Mouse (Mus musculus) heart, embryonic 12.5 days (tissue): ENCODE measurements around the gene Thop1. TPM values are rescaled to one million over a fixed set of nuclear protein-coding genes. Genes with fewer than 3 reads are reported as not detected.
A peak's percentile ranks its signal among the peaks of the same experiment; 100 is the strongest.
"Not testable (repeated sequence)": the region's sequence is repeated elsewhere in the genome, so short reads cannot be mapped to it uniquely, and the experiment has no call there.

Experiments
- ATAC-seq: fragments of 200-750 bp; cut with Nextera tagmentation; 2 replicates; pipeline ENCODE4 v1.8.0; 2017; ENCODE audit warnings: moderate TSS enrichment, moderate library complexity; ENCODE audit not compliant: insufficient number of reproducible peaks, low FRiP score
- H3K27ac ChIP-seq: fragments of 300-500 bp; sonication (generic); 2 replicates; pipeline ENCODE4 v1.5.1; 2016; ENCODE audit warnings: mild to moderate bottlenecking, moderate library complexity; ENCODE audit not compliant: poor library complexity, severe bottlenecking
- H3K27me3 ChIP-seq: fragments of 300-500 bp; sonication (generic); replicated peaks from 2 replicates; pipeline ENCODE4 v1.6.1; 2016; ENCODE audit warnings: mild to moderate bottlenecking, moderate library complexity
- H3K36me3 ChIP-seq: fragments of 300-500 bp; sonication (generic); 2 replicates; pipeline ENCODE4 v1.6.1; 2016; ENCODE audit warnings: mild to moderate bottlenecking, moderate library complexity
- H3K4me1 ChIP-seq: fragments of 300-500 bp; sonication (generic); replicated peaks from 2 replicates; pipeline ENCODE4 v1.6.1; 2016; ENCODE audit warnings: mild to moderate bottlenecking
- H3K4me2 ChIP-seq: fragments of 300-500 bp; sonication (generic); 2 replicates; pipeline ENCODE4 v1.6.1; 2016; ENCODE audit warnings: mild to moderate bottlenecking, moderate library complexity
- H3K4me3 ChIP-seq: fragments of 300-500 bp; sonication (generic); 2 replicates; pipeline ENCODE4 v1.5.1; 2016; ENCODE audit warnings: mild to moderate bottlenecking
- H3K9ac ChIP-seq: fragments of 300-500 bp; sonication (generic); 2 replicates; pipeline ENCODE4 v1.6.1; 2016; ENCODE audit warnings: mild to moderate bottlenecking, moderate library complexity
- H3K9me3 ChIP-seq: fragments of 300-500 bp; sonication (generic); replicated peaks from 2 replicates; pipeline ENCODE4 v1.6.1; 2016; ENCODE audit warnings: mild to moderate bottlenecking, moderate library complexity
- WGBS: fragments of 180-500 bp; shearing (Covaris S2); methylation state at CpG from one replicate; pipeline ENCODE4 v1.1.7; 2016; 5-methylcytosine and 5-hydroxymethylcytosine counted together
- polyA plus RNA-seq: library from polyadenylated mRNA; unstranded; fragments of >200 nt; fragmentation: Nextera tagmentation; extraction: Ambion mirVana; gene quantifications from 2 replicates; pipeline ENCODE4 v1.2.1, GENCODE M21; 2016

Thop1 gene
- polyA plus RNA-seq, 1 experiment from 2014 or later, result 36.6 TPM

DNA sequence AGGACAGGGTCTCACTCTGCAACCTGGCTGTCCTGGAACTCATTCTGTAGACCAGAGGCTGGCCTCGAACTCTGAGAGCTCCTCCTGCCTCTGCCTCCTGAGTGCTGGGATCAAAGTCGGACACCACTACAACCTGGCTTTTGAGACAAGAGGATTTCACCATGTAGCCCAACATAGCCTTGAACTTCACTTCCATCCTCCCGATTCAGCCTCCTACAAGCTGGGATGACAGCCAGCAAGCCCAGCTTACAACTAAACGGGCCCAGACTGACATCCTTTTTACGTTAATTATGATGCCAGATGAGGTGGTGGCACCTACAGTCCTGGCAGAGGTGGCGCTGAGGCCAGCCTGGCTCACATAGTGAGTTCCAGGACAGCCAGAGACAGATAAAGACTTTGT lies 10.9 kb upstream of the Thop1 start:
- H3K4me2 ChIP-seq, result peak overlapping the region; percentile 79
- no peak overlapping the region for H3K27ac ChIP-seq
- ATAC-seq, result no peak
- peak overlapping the region; percentile 87 for H3K9ac ChIP-seq
- H3K36me3 ChIP-seq, result 0 out of 2 replicates have a peak, but pooled peaks cover under 1% of the 10 kb centered on the region
- no peaks in the 10 kb centered on the region for H3K9me3 ChIP-seq
- 82% methylated on average over 6 of the region's 6 CpGs for WGBS
- peak overlapping the region; percentile 90 for H3K4me3 ChIP-seq
- peaks cover 40% of the 10 kb centered on the region for H3K4me1 ChIP-seq
- no peaks in the 10 kb centered on the region for H3K27me3 ChIP-seq

GRCm38 (mm10) chr10:81059603-81060543 lies 10.0 kb upstream of the Thop1 start, which contains the start of gene Sgta:
Gene Sgta (minus strand): TSS chr10:81060181.
- ATAC-seq, result peak; percentile 96
- H3K27ac ChIP-seq, result peak within 1 kb of the TSS; percentile 7; the same call in 1 of the 2 replicates

DNA sequence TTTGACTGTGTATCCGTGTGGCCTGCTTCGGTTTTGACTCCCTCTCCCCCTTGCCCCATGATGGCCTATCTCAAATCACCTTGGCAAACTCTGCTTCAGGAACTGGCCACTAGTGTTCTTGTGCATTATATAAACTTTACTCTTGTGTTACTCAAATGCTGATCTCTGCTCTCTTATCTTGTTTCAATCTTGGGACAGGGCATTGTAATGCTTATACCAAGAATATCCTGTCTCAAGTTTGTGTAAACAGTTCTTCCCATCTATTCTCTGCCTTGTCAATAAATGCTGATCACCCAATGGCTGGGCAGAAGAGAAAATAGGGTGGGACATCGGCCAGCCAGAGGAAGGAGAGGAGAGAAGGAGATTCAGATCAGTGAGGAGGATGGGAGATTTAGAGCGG lies 7.1 kb upstream of the Thop1 start:
- Histone ChIP-seq H3K4me1 (peaks cover 19% of the 10 kb centered on the region), H3K27ac (no peak overlapping the region), H3K9ac (no peak overlapping the region), H3K27me3 (no peaks in the 10 kb centered on the region), H3K4me3 (no peak overlapping the region), H3K9me3 (no peaks in the 10 kb centered on the region), H3K4me2 (no peak overlapping the region), H3K36me3 (no peaks in the 10 kb centered on the region)
- WGBS, result 59% methylated on average over 4 of the region's 4 CpGs
- no peak for ATAC-seq

More at GRCm38 (mm10) chr10:81059603-81060543, 10.0 kb upstream of the Thop1 start, which contains the start of gene Sgta:
- no peaks in the 10 kb centered on the region for H3K36me3 ChIP-seq
- under 1% methylated on average over 48 of the region's 48 CpGs for WGBS
- H3K27me3 ChIP-seq, result no peaks in the 10 kb centered on the region
- peaks cover 38% of the 10 kb centered on the region for H3K4me1 ChIP-seq
- peak within 1 kb of the TSS; percentile 79 for H3K4me2 ChIP-seq
- H3K9ac ChIP-seq, result peak within 1 kb of the TSS; percentile 87
- peak within 1 kb of the TSS; percentile 90 for H3K4me3 ChIP-seq
- no peaks in the 10 kb centered on the region for H3K9me3 ChIP-seq

- H3K9ac ChIP-seq, H3K4me1 ChIP-seq, H3K27ac ChIP-seq, H3K4me2 ChIP-seq, H3K4me3 ChIP-seq, H3K36me3 ChIP-seq, ATAC-seq, H3K27me3 ChIP-seq, H3K9me3 ChIP-seq: not testable (repeated sequence)
- 84% methylated on average over 8 of the region's 8 CpGs for WGBS
Measured at GRCm38 (mm10) chr10:81064519-81064918, 5.3 kb upstream of the Thop1 start.

GRCm38 (mm10) chr10:81068706-81069105 lies 1.1 kb upstream of the Thop1 start:
- peaks cover 10% of the 10 kb centered on the region for H3K36me3 ChIP-seq
- no peak overlapping the region for H3K4me3 ChIP-seq
- H3K27ac ChIP-seq, result no peak overlapping the region
- 61% methylated on average over 5 of the region's 5 CpGs for WGBS
- H3K4me1 ChIP-seq, result peaks cover 15% of the 10 kb centered on the region
- H3K9me3 ChIP-seq, result no peaks in the 10 kb centered on the region
- no peak for ATAC-seq
- no peak overlapping the region for H3K4me2 ChIP-seq
- no peak overlapping the region for H3K9ac ChIP-seq
- H3K27me3 ChIP-seq, result no peaks in the 10 kb centered on the region

DNA sequence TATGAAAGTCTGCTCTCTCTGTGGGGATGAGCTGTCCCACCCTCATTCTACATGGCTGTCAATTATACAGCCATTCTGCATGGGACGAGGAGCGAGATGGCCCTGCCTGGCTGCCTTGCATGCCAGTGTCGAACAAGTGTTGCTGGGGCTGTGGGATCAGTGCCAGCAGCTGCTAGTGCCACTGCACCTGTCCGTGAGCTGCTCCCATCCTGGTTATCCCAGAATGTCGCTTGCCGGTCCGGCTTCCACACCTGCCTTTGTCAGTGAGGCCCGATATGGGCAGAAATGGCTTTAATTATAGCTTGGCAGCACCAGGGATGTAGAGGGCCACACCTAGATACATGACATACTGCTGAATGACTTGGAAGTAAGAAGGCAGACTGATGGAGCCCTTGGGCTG lies 2.5 kb downstream of the Thop1 start:
- H3K4me2 ChIP-seq, result no peak overlapping the region
- H3K27ac ChIP-seq, result no peak overlapping the region
- ATAC-seq, result no peak
- WGBS, result 93% methylated on average over 8 of the region's 8 CpGs
- H3K4me3 ChIP-seq, result no peak overlapping the region
- H3K36me3 ChIP-seq, result peaks cover 42% of the 10 kb centered on the region
- H3K9ac ChIP-seq, result no peak overlapping the region
- no peaks in the 10 kb centered on the region for H3K27me3 ChIP-seq
- H3K9me3 ChIP-seq, result no peaks in the 10 kb centered on the region
- H3K4me1 ChIP-seq, result peaks cover 15% of the 10 kb centered on the region

DNA sequence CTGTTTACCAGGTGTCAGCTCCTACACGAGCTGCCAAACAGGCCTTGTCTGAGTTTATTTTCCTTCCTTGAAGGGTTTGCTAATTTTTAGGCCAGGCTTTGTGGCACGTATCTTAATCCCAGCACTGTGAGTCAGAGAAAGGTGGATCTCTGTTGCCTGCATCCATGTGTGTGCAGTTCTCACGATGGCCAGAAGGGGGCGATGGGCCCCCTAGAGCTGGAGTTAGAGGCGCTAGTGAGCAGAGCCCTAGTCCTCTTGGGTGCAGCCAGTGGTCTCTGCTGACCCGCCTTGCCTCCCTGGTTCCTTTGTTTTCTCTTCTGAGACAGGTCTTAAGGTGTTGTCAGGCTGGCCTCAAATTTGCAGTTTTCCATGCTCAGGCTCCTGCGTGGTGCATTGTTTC lies 3.6 kb downstream of the Thop1 start:
- no peaks in the 10 kb centered on the region for H3K9me3 ChIP-seq
- no peak overlapping the region for H3K4me2 ChIP-seq
- no peak overlapping the region for H3K4me3 ChIP-seq
- WGBS, result 67% methylated on average over 7 of the region's 7 CpGs
- peaks cover 53% of the 10 kb centered on the region for H3K36me3 ChIP-seq
- peaks cover 15% of the 10 kb centered on the region for H3K4me1 ChIP-seq
- no peak overlapping the region for H3K9ac ChIP-seq
- H3K27me3 ChIP-seq, result no peaks in the 10 kb centered on the region
- H3K27ac ChIP-seq, result no peak overlapping the region
- ATAC-seq, result no peak

DNA sequence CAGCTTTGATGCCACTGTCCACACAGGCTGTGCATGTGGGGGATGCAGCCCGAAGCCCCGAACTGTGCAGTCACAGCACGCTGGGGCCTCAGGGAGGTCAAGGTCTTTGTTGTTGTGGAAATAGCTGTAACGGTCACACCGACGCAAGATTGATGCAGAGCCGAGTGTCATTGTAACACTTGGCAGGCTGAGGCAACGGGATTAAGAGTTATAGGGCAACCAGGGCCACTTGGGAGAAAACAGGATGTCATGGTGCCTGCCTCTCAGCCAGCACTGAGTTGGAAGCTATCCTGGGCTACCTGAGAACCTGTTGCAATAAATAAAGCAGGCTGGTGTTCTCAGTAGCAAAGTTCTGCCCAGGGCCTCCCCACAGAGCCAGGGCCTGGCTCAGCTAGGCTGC lies 5.9 kb downstream of the Thop1 start:
- H3K4me3 ChIP-seq, result no peak overlapping the region
- H3K4me2 ChIP-seq, result no peak overlapping the region
- ATAC-seq, result no peak
- H3K9me3 ChIP-seq, result no peaks in the 10 kb centered on the region
- peaks cover 76% of the 10 kb centered on the region for H3K36me3 ChIP-seq
- H3K9ac ChIP-seq, result no peak overlapping the region
- H3K27ac ChIP-seq, result no peak overlapping the region
- peaks cover 4% of the 10 kb centered on the region for H3K4me1 ChIP-seq
- 86% methylated on average over 8 of the region's 8 CpGs for WGBS
- H3K27me3 ChIP-seq, result no peaks in the 10 kb centered on the region

GRCm38 (mm10) chr10:81076356-81076755 lies 6.5 kb downstream of the Thop1 start:
- no peak overlapping the region for H3K4me2 ChIP-seq
- H3K4me1 ChIP-seq, result no peaks in the 10 kb centered on the region
- WGBS, result 77% methylated on average over 1 of the region's 1 CpGs

DNA sequence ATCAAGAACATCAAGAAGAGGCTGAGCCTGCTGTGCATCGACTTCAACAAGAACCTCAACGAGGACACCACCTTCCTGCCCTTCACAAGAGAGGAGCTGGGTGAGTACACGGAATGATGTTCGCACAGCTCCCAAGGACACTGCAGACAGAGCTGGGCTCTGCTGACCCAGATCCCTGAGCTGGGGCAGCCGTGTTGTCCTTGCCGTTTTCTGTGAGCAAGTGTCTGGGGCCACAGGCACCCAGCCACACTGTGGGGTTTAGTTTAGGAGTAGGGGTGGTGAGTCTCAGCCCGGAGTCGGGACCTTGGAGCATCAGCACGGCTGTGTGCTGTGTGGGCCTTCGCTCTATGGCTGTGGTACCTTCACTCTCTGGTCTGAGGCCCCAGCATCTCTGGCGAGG lies 8.1 kb downstream of the Thop1 start:
- Histone ChIP-seq H3K27me3 (no peaks in the 10 kb centered on the region), H3K4me1 (no peaks in the 10 kb centered on the region), H3K4me2 (no peak overlapping the region), H3K4me3 (no peak overlapping the region), H3K9ac (no peak overlapping the region), H3K9me3 (no peaks in the 10 kb centered on the region), H3K36me3 (peaks cover 90% of the 10 kb centered on the region), H3K27ac (no peak overlapping the region)
- WGBS, result 87% methylated on average over 11 of the region's 11 CpGs
- no peak for ATAC-seq

More at GRCm38 (mm10) chr10:81076356-81076755, 6.5 kb downstream of the Thop1 start:
- no peak for ATAC-seq
- no peaks in the 10 kb centered on the region for H3K27me3 ChIP-seq
- no peak overlapping the region for H3K9ac ChIP-seq
- H3K4me3 ChIP-seq, result no peak overlapping the region
- H3K36me3 ChIP-seq, result peaks cover 82% of the 10 kb centered on the region
- H3K9me3 ChIP-seq, result no peaks in the 10 kb centered on the region
- no peak overlapping the region for H3K27ac ChIP-seq

GRCm38 (mm10) chr10:81080008-81080655 lies 10.3 kb downstream of the Thop1 start:
- Histone ChIP-seq H3K27ac (no peak overlapping the region), H3K4me2 (no peak overlapping the region), H3K36me3 (peaks cover 71% of the 10 kb centered on the region), H3K4me1 (no peaks in the 10 kb centered on the region), H3K4me3 (no peak overlapping the region), H3K9ac (no peak overlapping the region), H3K27me3 (no peaks in the 10 kb centered on the region), H3K9me3 (no peaks in the 10 kb centered on the region)
- ATAC-seq, result no peak
- WGBS, result 94% methylated on average over 31 of the region's 31 CpGs
